In the genomic region with DNA sequence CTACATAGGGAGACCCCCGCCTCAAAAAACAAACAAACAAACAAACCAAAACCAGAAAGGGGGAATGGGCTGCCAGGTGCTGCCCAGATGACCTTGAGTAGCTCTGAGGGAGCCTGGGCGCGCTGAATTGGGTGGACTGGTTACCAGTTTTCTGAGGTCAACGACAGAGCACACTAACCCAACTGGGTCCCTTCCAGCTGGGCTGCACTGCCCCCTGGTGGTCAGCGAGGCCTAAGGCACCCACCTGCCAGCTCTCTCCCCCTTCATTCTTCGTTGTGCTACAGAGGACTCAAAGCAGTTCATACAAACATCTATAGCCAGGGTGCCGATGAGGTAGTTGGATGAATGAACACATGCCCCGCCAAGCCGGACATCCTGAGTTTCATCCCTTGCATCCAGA, we compare ENCODE assay signal across 8 mouse cellular contexts. TPM values are rescaled to one million over a fixed set of nuclear protein-coding genes. Genes with fewer than 3 reads are reported as not detected.
DNase-seq lines count a peak whose midpoint lies in the region; ATAC-seq and TF ChIP-seq lines count a peak whose summit lies in the region.

No protein-coding gene starts in this region.

- intact Hi-C loops in heart, adult 2 months (cut with DNase I), result loop anchor here (2.0 to 10.0 kb wide), 4 partner anchors 37 to 280 kb away; a partner anchor contains a TSS

- no peaks in the 10 kb centered on the region for H3K27me3 ChIP-seq in Patski
- no peaks in the 10 kb centered on the region for H3K27me3 ChIP-seq in heart, adult 2 months (ENCODE audit: control insufficient read depth, insufficient read depth, low read length)

- peak; percentile 97 for TF ChIP-seq CTCF in Patski (IDR thresholded peaks at IDR 0.05)
- peak; percentile 82 for TF ChIP-seq CTCF in heart, adult 2 months (IDR thresholded peaks at IDR 0.05)

- H3K79me2 ChIP-seq in heart, adult 2 months (replicated peaks; ENCODE audit: control insufficient read depth, insufficient read depth, low read length), result no peaks in the 10 kb centered on the region

- H3K4me1 ChIP-seq in heart, adult 2 months (ENCODE audit: control insufficient read depth, insufficient read depth, low read length), result no peaks in the 10 kb centered on the region

- 18% methylated on average over 9 of the region's 9 CpGs for WGBS in heart, adult 2 months
- WGBS in large intestine, adult 2 months, result 15% methylated on average over 9 of the region's 9 CpGs

- H3K9ac ChIP-seq in heart, adult 2 months (ENCODE audit: low read depth, low read length), result no peak overlapping the region

- no peak for TF ChIP-seq POLR2A in heart, adult 2 months (IDR thresholded peaks at IDR 0.05; ENCODE audit: insufficient read depth, low read depth, low read length)

- H3K36me3 ChIP-seq in heart, adult 2 months (ENCODE audit: control insufficient read depth, insufficient read depth, low read length), result no peaks in the 10 kb centered on the region

- DNase-seq in CD4-positive, CD25-positive, alpha-beta regulatory T cell, adult 2 months (ENCODE audit: low read depth, low spot score), result peak; percentile 91
- DNase-seq in Patski (ENCODE audit: low read depth, low spot score), result no peak
- peak; percentile 86 to 94 for DNase-seq in cerebellum, postnatal 14 days
- peak; percentile 53 to 81 for DNase-seq in heart, adult 2 months
- DNase-seq in large intestine, adult 2 months (ENCODE audit: low read depth, low spot score), result peak; percentile 65
- peak; percentile 75 to 87 for DNase-seq in lung, postnatal 4 days
- peak; percentile 35 for DNase-seq in skeletal muscle tissue, adult 2 months (ENCODE audit: low read depth, low spot score)
- peak; percentile 66 to 84 for DNase-seq in urinary bladder, postnatal 4 days (ENCODE audit: low spot score in 2 of 2)

- no peak overlapping the region for H3K27ac ChIP-seq in heart, adult 2 months

- in situ Hi-C loops in Patski (cut with MboI; ENCODE audit: low pct_unique_long_range_greater_than_20kb), result loop anchor here (5.0 kb wide), 1 partner anchor 37 kb away; a partner anchor contains a TSS

- peak; percentile 53 for ATAC-seq in Patski

- no peak for TF ChIP-seq EP300 in heart, adult 2 months (IDR thresholded peaks at IDR 0.05; ENCODE audit: insufficient read depth, low read depth, low read length)

- POLR2A ChIA-PET in Patski (lab: Charles Lee), result interaction anchor here (0.7 to 0.9 kb wide), 3 partner anchors 8 to 68 kb away, joined by 3 read pairs; no protein-coding TSS in a partner anchor

- CTCF ChIA-PET in Patski (lab: Charles Lee), result interaction anchor here (0.7 to 1.7 kb wide), 8 partner anchors 8 to 127 kb away, joined by 3 to 5 read pairs (median 4); a partner anchor contains a TSS

- H3K4me3 ChIP-seq in heart, adult 2 months, result no peak overlapping the region

RNA-seq across cellular contexts. Expression of a gene that starts 8.6 kb away (rescaled TPM):
- polyA plus RNA-seq in Patski (2021), result 18.4 TPM
- total RNA-seq in heart, adult 2 months (2021), result 10 to 100 TPM; 27.0 to 29.5 TPM
- polyA plus RNA-seq in heart, adult 2 months (2012; rRNA removed), result 12.2 and 17.3 TPM in 2 replicates
- polyA plus RNA-seq in large intestine, adult 2 months (2012; rRNA removed), result 13.7 and 23.4 TPM in 2 replicates

RNA-seq across cellular contexts. Expression of a gene that starts 10.4 kb away (rescaled TPM):
- not detected for polyA plus RNA-seq in Patski (2021)
- 10 to 100 TPM; 10.3 to 29.5 TPM for total RNA-seq in heart, adult 2 months (2021)
- not detected in 2 replicates for polyA plus RNA-seq in heart, adult 2 months (2012; rRNA removed)
- not detected in 2 replicates for polyA plus RNA-seq in large intestine, adult 2 months (2012; rRNA removed)

RNA-seq across cellular contexts. Expression of a gene that starts 29.8 kb away (rescaled TPM):
- 403 TPM for polyA plus RNA-seq in Patski (2021)
- total RNA-seq in heart, adult 2 months (2021), result 10 to 100 TPM; 69.6 to 78.5 TPM
- polyA plus RNA-seq in heart, adult 2 months (2012; rRNA removed), result 65.6 and 108 TPM in 2 replicates
- polyA plus RNA-seq in large intestine, adult 2 months (2012; rRNA removed), result 234 and 245 TPM in 2 replicates

RNA-seq across cellular contexts. Expression of a gene that starts 38.9 kb away (rescaled TPM):
- 51.7 TPM for polyA plus RNA-seq in Patski (2021)
- 10 to 100 TPM; 15.6 to 16.4 TPM for total RNA-seq in heart, adult 2 months (2021)
- 12.2 and 12.7 TPM in 2 replicates for polyA plus RNA-seq in heart, adult 2 months (2012; rRNA removed)
- 28.7 TPM in 2 replicates for polyA plus RNA-seq in large intestine, adult 2 months (2012; rRNA removed)

RNA-seq across cellular contexts. Expression of a gene that starts 51.7 kb away (rescaled TPM):
- polyA plus RNA-seq in Patski (2021), result 41.0 TPM
- total RNA-seq in heart, adult 2 months (2021), result 1 to 10 TPM; 2.3 to 3.5 TPM
- 4.9 and 5.5 TPM in 2 replicates for polyA plus RNA-seq in heart, adult 2 months (2012; rRNA removed)
- 41.9 and 56.6 TPM in 2 replicates for polyA plus RNA-seq in large intestine, adult 2 months (2012; rRNA removed)
